Mouse (Mus musculus) CH12.LX (cell line): ENCODE measurements at regions not wholly inside any gene's neighbourhood (a gene's known extent, or its start where the extent isn't known, plus 50 kb on each side); places are given as distances from the start of the nearest gene placed in this dataset.
"Not testable (repeated sequence)": the region's sequence is repeated elsewhere in the genome, so short reads cannot be mapped to it uniquely, and the experiment has no call there.

ENCODE experiments used
- DNase-seq: peaks from one replicate; pipeline ENCODE4 v3.0.0-alpha.2; 2013; ENCODE audit errors: extremely low read depth
- H3K27ac ChIP-seq: 2 replicates; pipeline ENCODE4 v1.5.1; 2012; ENCODE audit warnings: low read depth, mild to moderate bottlenecking, control low read depth, moderate library complexity; ENCODE audit not compliant: insufficient read depth
- H3K27me3 ChIP-seq: replicated peaks from 2 replicates; pipeline ENCODE3; 2012; ENCODE audit warnings: inconsistent platforms
- H3K36me3 ChIP-seq, 2 experiments: replicated peaks in 1 of 2; 2 replicates each; pipeline versions ENCODE3 to v1.6.1; 2012; ENCODE audit warnings: inconsistent platforms in 1 of 2, low read length in 1 of 2, mild to moderate bottlenecking in 1 of 2, mixed read lengths in 1 of 2, moderate library complexity in 1 of 2; ENCODE audit not compliant: control insufficient read depth in 1 of 2, insufficient read depth in 1 of 2
- H3K4me1 ChIP-seq, 2 experiments: 2 replicates each; pipeline ENCODE4 v1.6.1; 2012; ENCODE audit warnings: inconsistent platforms in 1 of 2, moderate library complexity in 1 of 2; ENCODE audit not compliant: insufficient read depth in 2 of 2, control insufficient read depth in 1 of 2
- H3K4me2 ChIP-seq: 2 replicates; pipeline ENCODE4 v1.6.1; 2012; ENCODE audit warnings: low read depth, mild to moderate bottlenecking, control low read depth; ENCODE audit not compliant: poor library complexity, insufficient read depth, severe bottlenecking
- H3K4me3 ChIP-seq, 3 experiments: fragments of 150-350 bp in 1 of 3; sonication (generic) in 1 of 3; replicated peaks in 1 of 3; 2 replicates each; pipeline versions ENCODE3 to v1.5.1; 2011 to 2012; ENCODE audit warnings: low read depth in 2 of 3, low read length in 2 of 3, mild to moderate bottlenecking in 2 of 3, moderate library complexity in 2 of 3, control low read depth in 1 of 3, improper control_type of control experiment in 1 of 3, inconsistent platforms in 1 of 3, mixed read lengths in 1 of 3; ENCODE audit not compliant: poor library complexity in 1 of 3
- H3K79me2 ChIP-seq: replicated peaks from 2 replicates; pipeline ENCODE4 v1.6.1; 2012; ENCODE audit warnings: mild to moderate bottlenecking, moderate library complexity; ENCODE audit not compliant: control insufficient read depth, poor library complexity, insufficient read depth, severe bottlenecking; ENCODE audit errors: extremely low read depth
- H3K9ac ChIP-seq: 2 replicates; pipeline ENCODE4 v1.6.1; 2012; ENCODE audit warnings: low read depth, mild to moderate bottlenecking, control low read depth, moderate library complexity; ENCODE audit not compliant: insufficient read depth
- H3K9me3 ChIP-seq: replicated peaks from 2 replicates; pipeline ENCODE3; 2012; ENCODE audit warnings: low read length, inconsistent platforms, mixed read lengths
- BHLHE40 ChIP-seq: IDR thresholded peaks from 2 replicates; pipeline ENCODE4 v1.6.1; 2011; ENCODE audit warnings: mild to moderate bottlenecking, low read depth, low read length, improper control_type of control experiment
- CHD1 ChIP-seq: IDR thresholded peaks from 2 replicates; pipeline ENCODE4 v1.6.1; 2012; ENCODE audit warnings: low read depth, low read length, improper control_type of control experiment, inconsistent platforms
- E2F4 ChIP-seq: IDR thresholded peaks from 2 replicates; pipeline ENCODE4 v1.6.1; 2011; ENCODE audit warnings: low read depth, low read length, improper control_type of control experiment; ENCODE audit not compliant: insufficient replicate concordance
- ELF1 ChIP-seq: IDR thresholded peaks from 2 replicates; pipeline ENCODE4 v1.6.1; 2014; ENCODE audit warnings: low read depth, mild to moderate bottlenecking, inconsistent platforms, low read length, improper control_type of control experiment
- HCFC1 ChIP-seq: IDR thresholded peaks from 2 replicates; pipeline ENCODE4 v1.6.1; 2012; ENCODE audit warnings: low read depth, mild to moderate bottlenecking, inconsistent platforms, low read length, improper control_type of control experiment
- IRF4 ChIP-seq: IDR thresholded peaks from 2 replicates; pipeline ENCODE4 v1.6.1; 2014; ENCODE audit warnings: low read depth, mild to moderate bottlenecking, inconsistent platforms, low read length, improper control_type of control experiment
- JUN ChIP-seq: IDR thresholded peaks from 2 replicates; pipeline ENCODE4 v1.6.1; 2011; ENCODE audit warnings: low read depth, mild to moderate bottlenecking, low read length, improper control_type of control experiment, moderate library complexity; ENCODE audit not compliant: insufficient read depth
- KAT2A ChIP-seq: IDR thresholded peaks from 2 replicates; pipeline ENCODE4 v1.6.1; 2012; ENCODE audit warnings: low read length, improper control_type of control experiment, inconsistent platforms; ENCODE audit not compliant: insufficient replicate concordance
- MAFK ChIP-seq: IDR thresholded peaks from 2 replicates; pipeline ENCODE4 v1.6.1; 2011; ENCODE audit warnings: low read length, improper control_type of control experiment; ENCODE audit not compliant: insufficient replicate concordance
- MAX ChIP-seq: IDR thresholded peaks from 2 replicates; pipeline ENCODE4 v1.6.1; 2011; ENCODE audit warnings: low read length, improper control_type of control experiment
- MXI1 ChIP-seq: IDR thresholded peaks from 2 replicates; pipeline ENCODE4 v1.6.1; 2011; ENCODE audit warnings: mild to moderate bottlenecking, low read depth, low read length, improper control_type of control experiment
- NRF1 ChIP-seq: IDR thresholded peaks from 2 replicates; pipeline ENCODE4 v1.6.1; 2014; ENCODE audit warnings: low read depth, mild to moderate bottlenecking, inconsistent platforms, low read length, improper control_type of control experiment, moderate library complexity
- POLR2AphosphoS2 ChIP-seq: IDR thresholded peaks from 2 replicates; pipeline ENCODE4 v1.6.1; 2011; ENCODE audit warnings: low read depth, low read length, improper control_type of control experiment
- RAD21 ChIP-seq: IDR thresholded peaks from 2 replicates; pipeline ENCODE4 v1.6.1; 2011; ENCODE audit warnings: low read depth, mild to moderate bottlenecking, low read length, improper control_type of control experiment, moderate library complexity
- SIN3A ChIP-seq: IDR thresholded peaks from 2 replicates; pipeline ENCODE4 v1.6.1; 2012; ENCODE audit warnings: low read length, improper control_type of control experiment, inconsistent platforms
- TBP ChIP-seq: conservative IDR thresholded peaks from 2 replicates; pipeline ENCODE4 v1.6.1; 2011; ENCODE audit warnings: low read depth, low read length, improper control_type of control experiment
- TCF12 ChIP-seq: IDR thresholded peaks from 2 replicates; pipeline ENCODE4 v1.6.1; 2014; ENCODE audit warnings: low read depth, mild to moderate bottlenecking, inconsistent platforms, low read length, improper control_type of control experiment
- UBTF ChIP-seq: IDR thresholded peaks from 2 replicates; pipeline ENCODE4 v1.6.1; 2012; ENCODE audit warnings: low read depth, mild to moderate bottlenecking, inconsistent platforms, low read length, improper control_type of control experiment, moderate library complexity
- USF1 ChIP-seq: IDR thresholded peaks from 2 replicates; pipeline ENCODE4 v1.6.1; 2014; ENCODE audit warnings: low read depth, mild to moderate bottlenecking, inconsistent platforms, low read length, improper control_type of control experiment
- USF2 ChIP-seq: conservative IDR thresholded peaks from 2 replicates; pipeline ENCODE4 v1.6.1; 2011; ENCODE audit warnings: low read depth, low read length, improper control_type of control experiment
- ZC3H11A ChIP-seq: IDR thresholded peaks from 2 replicates; pipeline ENCODE4 v1.6.1; 2012; ENCODE audit warnings: low read depth, mild to moderate bottlenecking, inconsistent platforms, low read length, improper control_type of control experiment
- ZKSCAN1 ChIP-seq: IDR thresholded peaks from 2 replicates; pipeline ENCODE4 v1.6.1; 2012; ENCODE audit warnings: low read depth, inconsistent platforms, low read length, improper control_type of control experiment, borderline replicate concordance
- ZNF384 ChIP-seq: IDR thresholded peaks from 2 replicates; pipeline ENCODE4 v1.6.1; 2012; ENCODE audit warnings: low read depth, low read length, improper control_type of control experiment, inconsistent platforms
- dilution Hi-C: fragments of 300-500 bp; cut with MboI; formaldehyde crosslinking; loops from 2 replicates; pipeline ENCODE4 v1.14.3; 2020; ENCODE audit warnings: low sequenced_read_pairs; ENCODE audit not compliant: extremely low pct_unique_long_range_greater_than_20kb, extremely low pct_ligation_motif_present
- in situ Hi-C: fragments of 300-500 bp; cut with MboI; formaldehyde crosslinking; loops from 3 replicates; pipeline ENCODE4 v1.14.3; 2019; ENCODE audit warnings: low sequenced_read_pairs, low pct_ligation_motif_present, low pct_unique_long_range_greater_than_20kb, mixed read lengths

DNA sequence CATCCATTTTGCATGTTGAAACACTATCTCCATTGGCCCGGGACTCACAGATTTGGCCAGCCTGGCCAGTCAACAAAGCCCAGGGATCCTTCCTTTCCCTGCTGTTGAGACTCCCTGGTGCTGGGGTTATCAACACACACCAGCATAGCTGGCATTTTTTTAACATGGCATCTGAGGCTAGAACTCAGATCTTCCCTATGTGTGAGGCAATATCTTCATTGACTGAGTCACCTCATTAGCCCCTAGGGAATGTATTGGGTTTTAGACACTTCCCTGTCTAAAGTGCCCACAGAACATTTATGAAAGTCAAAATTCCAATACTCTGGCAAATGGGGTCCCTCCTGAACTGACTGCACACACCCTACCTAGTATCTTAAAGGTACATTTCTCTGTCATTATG is 306.8 kb upstream of the Rgma start:
- no peak overlapping the region for H3K9ac ChIP-seq
- dilution Hi-C loops (no loop called here), in situ Hi-C loops (no loop called here)
- no peaks in the 10 kb centered on the region for H3K79me2 ChIP-seq
- no peak overlapping the region for H3K27ac ChIP-seq
- H3K27me3 ChIP-seq, result no peaks in the 10 kb centered on the region
- no peaks in the 10 kb centered on the region for H3K4me1 ChIP-seq
- H3K4me2 ChIP-seq, result no peak overlapping the region
- DNase-seq, result no peak
- H3K9me3 ChIP-seq, result no peaks in the 10 kb centered on the region
- H3K4me3 ChIP-seq, result no peak overlapping the region
- TF ChIP-seq TCF12, result no peak
- TF ChIP-seq USF2, result no peak
- TF ChIP-seq KAT2A, result no peak
- no peak for TF ChIP-seq RAD21
- TF ChIP-seq ZNF384, result no peak
- no peak for TF ChIP-seq MAFK
- no peak for TF ChIP-seq POLR2AphosphoS2
- TF ChIP-seq IRF4, result no peak
- TF ChIP-seq BHLHE40, result no peak
- no peak for TF ChIP-seq UBTF
- TF ChIP-seq ELF1, result no peak
- no peak for TF ChIP-seq NRF1
- TF ChIP-seq CHD1, result no peak
- TF ChIP-seq JUN, result no peak
- no peak for TF ChIP-seq MAX
- TF ChIP-seq SIN3A, result no peak
- TF ChIP-seq HCFC1, result no peak
- no peak for TF ChIP-seq TBP
- no peaks in the 10 kb centered on the region for H3K36me3 ChIP-seq

DNA sequence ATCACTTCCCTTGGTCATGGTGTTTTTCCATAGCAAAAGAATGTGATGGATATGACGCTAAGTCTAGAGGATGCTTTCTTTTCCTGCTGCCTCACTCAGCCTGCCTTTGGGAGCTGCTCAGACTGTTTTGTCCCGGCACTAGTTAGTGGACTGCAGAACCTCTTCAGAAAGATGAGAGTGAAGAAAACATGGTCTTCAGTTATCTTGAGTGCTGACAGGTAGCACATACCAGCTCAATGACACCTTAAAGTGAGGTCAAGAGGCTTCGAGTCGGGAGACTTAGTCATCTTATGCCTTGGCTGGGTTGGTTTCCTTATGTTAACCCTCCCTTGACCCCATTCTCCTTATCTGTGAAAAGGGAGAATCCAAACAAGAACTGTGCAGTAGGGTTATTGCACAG is 306.0 kb upstream of the Rgma start:
- H3K27ac ChIP-seq, result no peak overlapping the region
- in situ Hi-C loops, result no loop called here
- dilution Hi-C loops, result no loop called here

DNA sequence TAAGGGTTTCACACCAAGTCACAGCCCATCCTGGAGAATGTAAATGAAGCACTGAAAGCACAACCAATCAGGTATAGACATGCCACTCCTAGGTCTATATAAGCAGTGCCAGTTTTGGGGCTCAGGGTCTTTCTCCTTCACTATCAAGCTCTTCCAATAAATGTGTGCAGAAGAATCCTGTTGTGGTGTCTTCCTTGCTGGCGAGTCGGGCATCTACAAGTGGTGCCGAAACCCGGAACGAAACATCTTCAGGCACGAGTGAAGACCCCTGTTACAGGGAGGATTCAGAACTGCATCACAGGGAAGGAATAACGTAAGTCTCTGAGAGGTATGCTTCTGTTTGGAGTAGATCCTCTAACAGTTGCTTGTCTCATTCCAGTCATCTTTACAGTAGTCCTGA is 299.9 kb upstream of the Rgma start:
- H3K27ac ChIP-seq, H3K4me3 ChIP-seq, in situ Hi-C loops, H3K9me3 ChIP-seq, H3K4me1 ChIP-seq, dilution Hi-C loops, H3K9ac ChIP-seq, H3K36me3 ChIP-seq, H3K27me3 ChIP-seq, DNase-seq, H3K4me2 ChIP-seq, H3K79me2 ChIP-seq: not testable (repeated sequence)

More for the DNA sequence above, 306.0 kb upstream of the Rgma start:
- Histone ChIP-seq H3K9ac (no peak overlapping the region), H3K36me3 (no peaks in the 10 kb centered on the region), H3K27me3 (no peaks in the 10 kb centered on the region), H3K4me1 (no peaks in the 10 kb centered on the region), H3K79me2 (no peaks in the 10 kb centered on the region), H3K9me3 (no peaks in the 10 kb centered on the region), H3K4me2 (no peak overlapping the region), H3K4me3 (no peak overlapping the region)
- TF ChIP-seq MXI1, result no peak
- TF ChIP-seq E2F4, result no peak
- TF ChIP-seq MAFK, result no peak
- TF ChIP-seq ZC3H11A, result no peak
- TF ChIP-seq TCF12, result no peak
- no peak for TF ChIP-seq MAX
- no peak for TF ChIP-seq USF1
- no peak for TF ChIP-seq ZKSCAN1
- no peak for TF ChIP-seq UBTF
- TF ChIP-seq HCFC1, result no peak
- TF ChIP-seq KAT2A, result no peak
- no peak for DNase-seq
